Mouse (Mus musculus) myocyte (in vitro differentiated cells): ENCODE results near the gene Izumo2. TPM values are rescaled to one million over a fixed set of nuclear protein-coding genes. Genes with fewer than 3 reads are reported as not detected.

ENCODE experiments used
- H3K27me3 ChIP-seq: one replicate; pipeline ENCODE4 v1.6.1; 2011; ENCODE audit not compliant: control insufficient read depth, insufficient read depth, insufficient read length
- H3K36me3 ChIP-seq: one replicate; pipeline ENCODE4 v1.6.1; 2011; ENCODE audit not compliant: control insufficient read depth, insufficient read depth
- H3K4me2 ChIP-seq: one replicate; pipeline ENCODE4 v1.6.1; 2011; ENCODE audit warnings: low read depth, control low read depth
- H3K4me3 ChIP-seq: one replicate; pipeline ENCODE4 v1.5.1; 2011; ENCODE audit warnings: mild to moderate bottlenecking, control low read depth, moderate library complexity
- H3K79me2 ChIP-seq: one replicate; pipeline ENCODE4 v1.6.1; 2011; ENCODE audit not compliant: control insufficient read depth, insufficient read depth
- H3ac ChIP-seq: one replicate; pipeline ENCODE4 v1.6.1; 2011; ENCODE audit not compliant: control insufficient read depth, insufficient read length
- CEBPB ChIP-seq: IDR thresholded peaks from 2 replicates; pipeline ENCODE4 v1.6.1; 2011; ENCODE audit warnings: mild to moderate bottlenecking, moderate library complexity; ENCODE audit not compliant: poor library complexity, insufficient read depth, severe bottlenecking
- E2F4 ChIP-seq: IDR thresholded peaks from one replicate; pipeline ENCODE4 v1.6.1; 2011; ENCODE audit warnings: mild to moderate bottlenecking, control low read depth, moderate library complexity; ENCODE audit not compliant: insufficient read depth
- MAX ChIP-seq: IDR thresholded peaks from one replicate; pipeline ENCODE4 v1.6.1; 2011; ENCODE audit warnings: low read depth, mild to moderate bottlenecking, control low read depth
- MYOD1 ChIP-seq, 3 experiments: IDR thresholded peaks; one replicate each; pipeline ENCODE4 v1.6.1; 2011; ENCODE audit warnings: control low read depth in 2 of 3, low read depth in 2 of 3, mild to moderate bottlenecking in 2 of 3, moderate library complexity in 1 of 3; ENCODE audit not compliant: insufficient read length in 2 of 3, control insufficient read depth in 1 of 3
- MYOG ChIP-seq, 3 experiments: IDR thresholded peaks; one replicate each; pipeline ENCODE4 v1.6.1; 2011; ENCODE audit warnings: control low read depth in 2 of 3, low read depth in 2 of 3, mild to moderate bottlenecking in 2 of 3; ENCODE audit not compliant: insufficient read length in 2 of 3, control insufficient read depth in 1 of 3, insufficient read depth in 1 of 3
- POLR2A ChIP-seq: IDR thresholded peaks from one replicate; pipeline ENCODE4 v1.6.1; 2011; ENCODE audit warnings: low read depth, mild to moderate bottlenecking, control low read depth, moderate library complexity; ENCODE audit not compliant: insufficient read length
- POLR2AphosphoS2 ChIP-seq: IDR thresholded peaks from one replicate; pipeline ENCODE4 v1.6.1; 2011; ENCODE audit warnings: low read depth, control low read depth; ENCODE audit not compliant: insufficient read length
- REST ChIP-seq: IDR thresholded peaks from one replicate; pipeline ENCODE4 v1.6.1; 2011; ENCODE audit warnings: mild to moderate bottlenecking, control low read depth, moderate library complexity; ENCODE audit not compliant: insufficient read depth, insufficient read length
- SRF ChIP-seq: IDR thresholded peaks from one replicate; pipeline ENCODE4 v1.6.1; 2011; ENCODE audit warnings: low read depth; ENCODE audit not compliant: control insufficient read depth, insufficient read length
- TCF12 ChIP-seq: IDR thresholded peaks from one replicate; pipeline ENCODE4 v1.6.1; 2011; ENCODE audit warnings: mild to moderate bottlenecking, control low read depth; ENCODE audit not compliant: poor library complexity, insufficient read depth, severe bottlenecking
- TCF3 ChIP-seq: IDR thresholded peaks from one replicate; pipeline ENCODE4 v1.6.1; 2011; ENCODE audit warnings: low read depth, control low read depth; ENCODE audit not compliant: insufficient read length
- USF1 ChIP-seq: IDR thresholded peaks from one replicate; pipeline ENCODE4 v1.6.1; 2011; ENCODE audit warnings: low read depth, mild to moderate bottlenecking, control low read depth, moderate library complexity
- polyA plus RNA-seq: library from polyadenylated mRNA; unstranded; fragments of >200 nt; fragmentation: generic; extraction: Trizol; gene quantifications from one replicate; pipeline ENCODE4 v1.2.1, GENCODE M21; 2012; ENCODE audit warnings: missing spikeins

Izumo2 gene
- polyA plus RNA-seq, 1 experiment, result not detected

DNA sequence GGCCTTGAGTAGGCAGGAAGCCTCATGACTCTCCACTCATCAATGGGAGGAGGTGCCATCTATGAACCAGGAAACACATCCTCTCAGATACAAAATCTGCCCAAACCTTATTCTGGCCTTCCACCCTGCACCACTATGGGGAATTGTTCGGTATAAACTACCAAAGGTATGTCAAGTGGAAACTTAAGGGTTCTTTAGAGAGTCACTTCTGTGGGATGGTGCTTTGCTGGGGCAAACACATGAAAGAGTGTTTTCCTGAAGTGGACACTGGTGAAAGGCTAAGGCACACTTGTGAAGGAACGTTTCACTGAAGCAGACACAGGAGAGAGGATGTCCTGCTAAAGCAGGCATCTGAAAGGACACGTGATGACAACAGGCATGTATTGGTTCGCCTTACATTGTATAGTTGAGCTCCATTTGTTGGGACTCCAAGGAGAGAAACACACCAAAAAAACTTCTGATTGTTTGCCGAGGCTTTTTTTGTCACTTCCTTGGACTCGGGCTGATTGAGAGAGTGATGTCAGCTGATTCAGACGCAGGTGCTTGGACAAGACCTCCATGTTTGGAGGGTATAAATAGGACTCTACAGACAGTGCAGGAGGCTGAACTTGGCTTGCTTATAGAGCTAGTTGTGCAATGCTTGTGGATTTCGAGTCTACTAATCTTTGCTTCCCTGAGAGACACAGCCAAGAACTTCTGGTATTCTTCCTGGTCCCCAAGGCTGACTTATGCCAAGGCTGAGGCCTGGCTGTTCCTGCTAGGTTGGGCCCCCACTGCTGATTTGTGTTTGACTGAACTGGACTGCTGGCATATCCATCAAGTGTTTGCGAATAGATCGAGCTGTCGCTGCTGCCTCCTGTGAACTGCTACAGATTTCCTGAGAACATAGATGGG lies 19.8 kb downstream of the Izumo2 start:
- TF ChIP-seq REST (no peak), E2F4 (no peak), USF1 (no peak), MYOD1 (IDR thresholded peaks at IDR 0.05; ENCODE audit: control insufficient read depth in 1 of 3, insufficient read length in 2 of 3, low read depth in 2 of 3) (no peak), SRF (no peak), POLR2AphosphoS2 (no peak), MYOG (IDR thresholded peaks at IDR 0.05; ENCODE audit: control insufficient read depth in 1 of 3, insufficient read depth in 1 of 3, insufficient read length in 2 of 3, low read depth in 2 of 3) (no peak), MAX (no peak)
- no peaks in the 10 kb centered on the region for H3K36me3 ChIP-seq
- H3K4me2 ChIP-seq, result no peak overlapping the region
- peaks cover 19% of the 10 kb centered on the region for H3K27me3 ChIP-seq
- H3K79me2 ChIP-seq, result no peaks in the 10 kb centered on the region
- H3K4me3 ChIP-seq, result no peak overlapping the region
- H3ac ChIP-seq, result no peak overlapping the region

DNA sequence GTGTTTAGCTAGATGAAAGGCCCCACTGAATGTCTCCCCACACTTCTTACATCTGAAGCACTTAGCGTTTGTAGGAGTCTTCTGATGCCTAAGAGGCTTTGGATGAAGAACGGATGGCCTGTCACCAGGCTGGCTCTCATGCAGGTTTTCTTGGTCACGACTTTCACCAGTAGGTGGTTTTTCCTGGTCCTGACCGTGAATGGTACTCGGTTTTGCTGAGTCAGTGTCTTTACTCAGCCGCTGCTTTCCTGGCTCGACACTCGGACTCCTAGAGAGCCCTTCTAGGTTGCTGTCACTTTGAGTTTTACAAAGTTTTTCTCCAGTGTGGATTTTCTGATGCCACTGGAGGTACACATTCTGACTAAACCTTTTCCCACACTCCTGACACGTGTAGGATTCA lies 25.2 kb downstream of the Izumo2 start:
- TF ChIP-seq TCF3 (no peak), USF1 (no peak), POLR2AphosphoS2 (no peak), CEBPB (no peak), SRF (no peak), POLR2A (no peak), MAX (no peak), TCF12 (no peak), REST (no peak), E2F4 (no peak), MYOG (IDR thresholded peaks at IDR 0.05; ENCODE audit: control insufficient read depth in 1 of 3, insufficient read depth in 1 of 3, insufficient read length in 2 of 3, low read depth in 2 of 3) (no peak), MYOD1 (IDR thresholded peaks at IDR 0.05; ENCODE audit: control insufficient read depth in 1 of 3, insufficient read length in 2 of 3, low read depth in 2 of 3) (no peak)
- Histone ChIP-seq H3ac (no peak overlapping the region), H3K36me3 (no peaks in the 10 kb centered on the region), H3K4me3 (no peak overlapping the region), H3K4me2 (no peak overlapping the region), H3K27me3 (no peaks in the 10 kb centered on the region), H3K79me2 (no peaks in the 10 kb centered on the region)

DNA sequence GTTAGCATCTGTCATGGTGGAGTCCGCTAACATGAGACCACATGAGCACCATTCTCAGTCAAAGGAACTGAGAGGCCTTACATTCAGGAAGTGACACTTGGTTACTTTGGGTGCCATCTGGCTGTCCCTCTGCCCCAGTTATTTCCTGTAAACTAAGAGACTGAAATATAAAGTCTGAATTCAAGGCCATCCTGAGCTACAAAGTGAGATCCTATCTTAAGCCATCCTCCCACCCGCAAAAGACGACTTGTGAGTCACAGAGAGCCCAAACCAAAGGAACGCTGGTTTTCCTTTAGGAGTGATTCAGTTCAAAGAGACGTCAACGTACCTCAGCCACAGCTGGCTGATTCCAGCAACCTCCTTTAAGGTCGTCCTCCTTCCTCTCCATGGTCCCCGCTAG lies 32.8 kb downstream of the Izumo2 start:
- Histone ChIP-seq H3K4me2 (peak overlapping the region; percentile 30), H3ac (no peak overlapping the region), H3K4me3 (no peak overlapping the region), H3K79me2 (no peaks in the 10 kb centered on the region), H3K27me3 (no peaks in the 10 kb centered on the region), H3K36me3 (no peaks in the 10 kb centered on the region)
- TF ChIP-seq REST (no peak), TCF12 (no peak), SRF (no peak), CEBPB (no peak), USF1 (no peak), MAX (no peak), POLR2A (no peak), E2F4 (no peak), MYOG (IDR thresholded peaks at IDR 0.05; ENCODE audit: control insufficient read depth in 1 of 3, insufficient read depth in 1 of 3, insufficient read length in 2 of 3, low read depth in 2 of 3) (no peak), POLR2AphosphoS2 (no peak), MYOD1 (IDR thresholded peaks at IDR 0.05; ENCODE audit: control insufficient read depth in 1 of 3, insufficient read length in 2 of 3, low read depth in 2 of 3) (no peak), TCF3 (no peak)

DNA sequence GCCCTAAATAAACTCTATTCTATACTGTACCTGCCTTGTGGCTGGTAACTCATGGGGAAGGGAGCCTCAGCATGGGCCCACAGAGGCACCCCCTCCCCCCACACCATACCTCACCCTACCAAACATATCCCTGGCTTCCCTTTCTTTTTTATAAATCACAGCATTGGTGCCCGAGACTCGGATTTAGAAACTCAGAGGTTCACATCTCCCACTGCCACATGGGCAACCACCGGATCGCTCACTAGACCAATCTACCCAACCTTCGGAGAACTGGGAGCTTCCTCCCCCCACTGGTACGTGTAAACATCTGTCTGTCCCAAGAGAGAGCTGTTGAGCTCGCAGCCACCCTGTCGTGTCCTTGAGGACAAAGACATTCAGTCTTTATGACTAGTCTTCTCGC lies 35.7 kb downstream of the Izumo2 start:
- no peak overlapping the region for H3K4me2 ChIP-seq
- no peaks in the 10 kb centered on the region for H3K27me3 ChIP-seq
- H3K4me3 ChIP-seq, result peak overlapping the region; percentile 2
- H3ac ChIP-seq, result no peak overlapping the region
- peaks cover 5% of the 10 kb centered on the region for H3K79me2 ChIP-seq
- no peak for TF ChIP-seq E2F4
- no peak for TF ChIP-seq POLR2AphosphoS2
- TF ChIP-seq POLR2A, result no peak
- TF ChIP-seq SRF, result no peak
- TF ChIP-seq TCF12, result no peak
- no peak for TF ChIP-seq REST
- TF ChIP-seq USF1, result no peak
- TF ChIP-seq CEBPB, result no peak
- TF ChIP-seq TCF3, result no peak
- no peak for TF ChIP-seq MAX
- no peak for TF ChIP-seq MYOG (IDR thresholded peaks at IDR 0.05; ENCODE audit: control insufficient read depth in 1 of 3, insufficient read depth in 1 of 3, insufficient read length in 2 of 3, low read depth in 2 of 3)
- no peak for TF ChIP-seq MYOD1 (IDR thresholded peaks at IDR 0.05; ENCODE audit: control insufficient read depth in 1 of 3, insufficient read length in 2 of 3, low read depth in 2 of 3)
- no peaks in the 10 kb centered on the region for H3K36me3 ChIP-seq
